Mouse (Mus musculus) lung, postnatal 10 days (tissue): ENCODE results near the gene Fbxl13.
A peak's percentile ranks its signal among the peaks of the same experiment; 100 is the strongest.
"Not testable (repeated sequence)": the region's sequence is repeated elsewhere in the genome, so short reads cannot be mapped to it uniquely, and the experiment has no call there.

Source experiments
- DNase-seq: peaks from one replicate; pipeline ENCODE4 v3.0.0; 2021

Gene Fbxl13

DNA sequence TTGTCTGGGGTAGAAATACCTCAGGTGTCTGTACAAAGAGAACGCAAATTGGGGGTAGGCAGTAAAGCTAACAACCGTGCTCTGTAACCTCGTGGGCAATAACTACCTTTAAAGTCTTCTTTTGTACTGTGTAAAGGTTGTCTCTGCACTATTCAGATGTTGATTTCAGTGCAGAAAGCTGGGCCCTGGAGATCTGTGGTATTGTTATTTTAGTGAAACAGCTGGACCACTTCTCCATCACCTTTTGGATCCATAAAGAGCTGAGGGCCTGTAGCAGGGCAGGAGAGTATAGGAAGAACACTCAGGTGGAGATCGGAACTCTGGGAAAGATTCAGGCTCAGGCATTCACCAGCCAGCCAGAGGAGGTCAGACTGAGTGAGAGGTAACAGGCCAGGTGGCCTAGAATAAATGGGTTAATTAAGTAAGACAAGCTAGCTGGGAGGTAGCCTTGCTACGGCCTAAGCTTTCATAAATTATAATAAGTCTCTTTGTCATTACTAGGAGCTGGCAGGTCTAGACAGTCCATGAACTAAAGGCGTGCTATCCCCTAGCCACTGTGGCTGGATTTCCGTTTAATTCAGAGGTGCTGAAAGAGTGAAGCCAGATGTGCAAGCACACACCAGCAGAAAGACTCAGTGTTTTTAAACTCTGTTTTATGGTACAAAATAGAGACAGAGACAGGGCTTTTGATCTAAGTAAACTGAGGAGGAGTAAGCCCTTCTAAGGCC lies 6.6 kb upstream of the Fbxl13 start:
- DNase-seq = no peak

DNA sequence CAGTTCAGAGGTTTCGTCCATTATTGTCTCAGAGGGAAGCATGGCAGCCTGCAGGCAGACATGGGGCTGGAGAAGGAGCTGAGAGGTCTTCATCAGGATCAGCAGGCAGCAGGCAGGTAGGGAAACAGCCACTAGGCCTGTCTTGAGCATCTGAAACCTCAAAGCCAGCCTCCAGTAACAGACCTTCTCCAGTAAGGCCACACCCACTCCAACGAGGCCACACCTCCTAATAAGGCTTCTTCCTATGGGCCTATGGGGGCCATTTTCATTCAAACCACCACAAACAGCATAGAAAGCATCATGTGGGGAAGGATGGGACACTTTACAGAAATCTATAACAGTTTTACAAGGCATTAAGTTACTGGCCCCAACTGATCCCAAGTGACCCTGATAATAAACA lies 5.3 kb upstream of the Fbxl13 start:
- DNase-seq = no peak

DNA sequence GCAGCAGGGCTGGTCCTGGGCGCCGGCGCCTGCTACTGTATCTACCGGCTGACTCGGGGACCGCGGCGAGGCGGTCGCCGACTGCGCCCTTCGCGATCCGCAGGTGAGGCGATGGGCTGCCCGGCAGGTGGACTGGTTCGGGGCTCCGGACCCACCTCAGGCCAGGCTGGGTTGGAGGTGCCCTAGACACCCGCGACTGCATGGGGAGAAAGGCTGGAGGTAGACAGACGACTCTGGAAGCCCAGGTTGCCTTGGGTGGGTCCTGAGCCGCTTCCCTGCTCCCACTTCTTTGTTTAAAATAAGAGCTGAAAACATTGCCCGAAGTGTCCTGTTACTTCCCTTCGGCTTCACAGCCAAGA lies 678 bp upstream of the Fbxl13 start:
- no peak for DNase-seq

DNA sequence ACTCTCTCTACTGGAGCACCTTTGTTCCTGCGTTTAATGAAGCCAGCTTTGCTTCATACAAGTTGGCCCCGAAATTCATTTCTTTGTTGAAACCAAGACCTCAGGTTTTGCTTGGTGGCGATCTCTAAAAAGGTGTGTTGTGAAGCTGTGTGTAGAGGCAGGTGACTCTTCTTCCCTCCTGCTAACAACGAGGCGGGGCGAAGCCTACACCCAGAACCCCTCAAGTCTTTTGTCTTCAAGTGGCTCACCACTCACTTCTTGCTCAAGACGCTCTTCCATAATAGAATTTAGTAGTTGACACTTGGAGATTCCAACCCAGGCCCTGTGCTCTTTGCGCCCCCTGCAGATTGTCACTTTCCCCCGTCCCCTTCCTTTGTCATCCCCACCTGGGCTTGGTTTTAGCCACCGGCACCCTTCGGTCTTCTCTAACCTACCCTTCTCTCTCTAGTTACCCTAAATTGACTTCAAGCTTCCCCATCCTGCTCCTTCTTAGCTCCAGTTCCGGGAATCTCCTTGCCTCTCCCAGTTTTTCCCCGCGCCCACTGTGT lies 469 bp downstream of the Fbxl13 start:
- DNase-seq = no peak

DNA sequence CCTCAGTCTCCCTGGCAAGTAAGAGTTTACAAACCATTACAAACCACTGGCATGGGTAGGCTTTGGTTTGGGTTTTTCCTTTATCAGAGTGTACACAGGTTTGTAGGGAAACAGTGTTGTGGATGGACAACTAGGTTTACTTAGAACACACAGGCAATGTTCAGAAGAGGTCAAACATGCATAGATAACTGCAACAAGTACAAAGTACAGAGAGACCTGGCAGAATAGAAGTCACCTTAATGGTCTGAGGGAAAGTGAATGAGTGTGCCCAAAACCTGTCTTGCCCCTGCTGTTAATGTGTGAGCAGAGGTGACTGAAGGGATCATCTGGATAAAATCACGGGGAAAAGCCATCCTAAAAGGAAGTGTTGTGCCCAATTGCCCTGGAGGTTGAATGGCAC lies 1.8 kb downstream of the Fbxl13 start:
- no peak for DNase-seq

DNA sequence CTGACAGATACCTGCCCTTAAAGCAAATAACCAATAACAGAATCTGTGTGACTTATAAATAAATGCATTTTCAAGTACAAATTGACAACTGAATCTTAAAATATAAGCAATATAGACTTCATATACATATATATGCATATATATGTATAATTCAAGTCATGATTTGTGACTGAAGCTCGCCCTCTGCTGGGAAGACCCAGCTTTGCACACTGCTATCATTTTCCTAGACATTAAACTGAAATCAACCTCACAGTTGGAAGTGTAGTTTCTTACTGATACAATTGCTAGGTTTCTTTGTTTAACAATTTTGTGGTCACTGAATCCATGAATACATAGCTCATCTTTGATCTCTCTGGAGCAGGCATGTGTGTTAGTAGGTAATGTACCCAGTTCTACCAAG lies 4.5 kb downstream of the Fbxl13 start:
- DNase-seq = peak; percentile 41

DNA sequence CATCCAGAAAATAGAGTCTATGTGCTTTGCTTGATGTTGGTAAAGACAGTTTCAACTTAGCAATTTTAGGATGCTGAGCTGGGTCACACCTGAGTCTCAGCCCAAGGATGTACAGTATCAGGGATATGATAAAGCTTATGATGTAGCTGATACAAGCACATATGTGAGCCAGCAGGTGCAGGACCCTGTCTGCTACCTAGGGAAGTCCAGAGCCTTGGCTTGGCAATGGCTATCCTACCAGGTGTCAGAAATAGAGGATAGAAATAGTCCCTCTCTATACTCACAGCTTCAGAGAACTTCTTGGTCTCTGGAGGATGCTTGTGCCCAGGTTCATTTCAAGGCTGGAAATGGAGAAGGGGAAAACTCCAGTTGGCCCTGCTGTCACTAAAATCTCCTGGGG lies 19.5 kb downstream of the Fbxl13 start:
- no peak for DNase-seq

DNA sequence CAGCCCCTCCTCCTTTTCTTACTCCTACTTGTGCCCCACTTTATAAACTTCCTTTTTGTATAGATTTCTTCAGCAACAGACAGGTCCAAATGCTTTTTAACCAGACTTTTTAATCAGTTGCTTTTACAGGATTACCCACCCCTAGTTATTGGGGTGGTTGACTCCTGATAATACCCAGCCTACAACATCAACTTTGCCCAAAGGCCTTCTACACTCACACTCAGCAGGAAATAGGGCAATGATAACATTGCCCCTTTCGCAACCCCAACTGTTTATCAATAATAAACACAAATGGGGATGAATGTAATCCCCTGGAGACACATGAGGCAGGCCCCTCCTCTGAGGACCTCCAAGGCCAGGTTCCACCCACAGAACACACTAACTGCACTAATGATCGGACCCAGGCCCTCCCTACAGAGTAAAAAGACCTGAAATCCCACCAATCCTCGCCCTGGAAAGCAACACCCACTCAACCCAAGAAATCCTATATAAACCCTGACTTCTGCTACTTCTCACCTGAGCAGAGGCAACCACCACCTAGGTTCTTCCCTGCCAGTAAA lies 28.9 kb downstream of the Fbxl13 start:
- DNase-seq = no peak

DNA sequence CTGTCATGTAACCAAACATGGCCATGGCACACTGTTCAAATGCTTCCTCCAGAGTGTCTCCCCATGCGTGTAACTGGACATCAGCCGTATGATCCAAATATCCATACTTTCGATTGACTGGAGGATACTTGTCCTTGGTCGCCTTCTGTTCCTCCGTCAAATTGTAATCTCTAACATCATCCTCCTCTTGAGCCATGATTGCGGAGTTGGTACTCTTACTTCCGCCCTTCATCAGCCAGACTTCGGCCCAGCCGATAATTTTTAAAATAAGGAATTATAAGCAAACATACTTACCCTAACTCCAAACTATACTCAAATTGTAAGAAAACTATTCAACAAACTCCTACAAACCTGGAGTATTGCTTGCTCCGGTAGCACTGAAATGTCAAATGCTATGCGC lies 31.1 kb downstream of the Fbxl13 start:
- DNase-seq = not testable (repeated sequence)

DNA sequence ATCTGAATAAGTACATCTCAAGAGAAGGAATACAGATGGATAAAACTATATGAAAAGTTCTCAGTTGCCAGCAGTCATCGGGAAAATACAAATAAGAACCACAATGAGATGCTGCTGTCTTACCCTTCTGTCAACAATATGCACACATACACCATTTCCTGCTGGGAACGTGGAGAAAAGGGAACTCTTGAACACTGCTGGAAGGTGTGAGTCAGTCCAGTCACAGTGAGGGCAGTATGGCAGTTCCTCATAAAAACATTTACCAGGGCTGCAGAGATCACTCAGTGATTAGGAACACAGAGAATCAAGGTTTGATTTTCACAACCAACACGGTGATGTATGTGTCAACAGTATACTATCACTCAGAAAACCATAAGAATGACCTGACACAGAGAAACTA lies 34.4 kb downstream of the Fbxl13 start:
- DNase-seq = no peak

DNA sequence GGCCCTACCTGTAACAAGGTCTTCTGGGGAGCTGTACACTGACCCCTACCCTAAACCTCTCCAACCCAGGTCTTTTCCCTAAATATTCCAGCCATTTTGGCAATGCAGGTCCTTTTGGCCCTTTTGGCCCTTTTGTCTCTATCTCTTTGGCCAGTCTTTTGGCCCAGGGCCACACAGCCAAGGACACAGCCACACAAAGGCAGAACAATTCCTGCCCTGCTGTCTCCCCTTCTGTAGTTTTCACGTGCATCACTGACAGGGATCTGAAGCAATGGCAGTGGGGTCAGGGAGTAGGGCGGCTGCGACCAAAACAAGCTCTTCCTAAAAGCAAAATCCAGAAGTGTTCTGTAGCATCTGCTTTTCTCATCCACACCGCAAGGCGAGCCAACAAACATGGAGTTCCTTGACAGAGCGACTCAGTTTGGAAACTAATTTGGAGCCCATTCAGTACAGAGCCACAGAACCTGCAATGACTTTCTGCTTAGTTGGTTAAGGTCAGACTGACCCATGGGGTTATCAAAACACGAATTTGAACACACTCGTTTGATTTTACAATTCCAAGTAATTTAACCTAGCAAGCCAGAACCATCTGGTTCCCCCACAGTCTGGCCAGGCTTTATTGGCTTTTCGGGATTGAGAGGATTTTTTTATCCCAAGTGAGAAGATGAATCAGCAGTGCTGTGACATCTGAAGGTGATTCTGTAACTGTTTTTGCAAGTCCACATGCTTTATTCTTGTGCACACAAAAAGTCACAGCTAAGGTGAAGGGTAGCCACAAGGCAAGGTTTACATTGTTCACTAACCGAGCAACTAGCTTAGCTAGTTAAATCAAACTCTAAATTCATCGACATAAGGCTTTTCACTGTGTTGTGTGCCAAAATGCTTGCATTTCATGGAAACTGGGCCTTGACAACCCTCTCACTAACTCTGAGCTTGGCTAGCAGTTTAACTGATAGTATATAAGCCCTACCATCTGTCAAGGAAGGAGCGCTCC lies 36.8 kb downstream of the Fbxl13 start:
- no peak for DNase-seq

DNA sequence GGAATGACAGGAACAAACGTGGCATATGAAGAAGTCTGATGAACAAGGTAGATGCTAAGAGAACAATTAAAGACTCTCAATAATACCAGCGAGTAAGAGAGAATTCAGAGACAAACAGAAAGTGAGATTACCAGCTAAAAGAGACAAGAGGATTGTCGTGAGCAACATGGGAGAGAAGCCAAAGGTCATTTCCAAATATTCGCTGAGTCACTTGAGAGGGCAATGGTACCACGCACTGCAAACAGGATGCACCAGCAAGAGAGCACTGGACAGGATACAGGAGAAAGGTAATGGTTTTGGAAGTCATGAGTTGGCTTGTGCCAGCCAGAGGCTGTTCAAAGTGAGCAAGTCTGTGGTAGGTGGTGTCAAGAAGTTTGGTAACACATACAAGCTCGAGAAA lies 39.5 kb downstream of the Fbxl13 start:
- no peak for DNase-seq

DNA sequence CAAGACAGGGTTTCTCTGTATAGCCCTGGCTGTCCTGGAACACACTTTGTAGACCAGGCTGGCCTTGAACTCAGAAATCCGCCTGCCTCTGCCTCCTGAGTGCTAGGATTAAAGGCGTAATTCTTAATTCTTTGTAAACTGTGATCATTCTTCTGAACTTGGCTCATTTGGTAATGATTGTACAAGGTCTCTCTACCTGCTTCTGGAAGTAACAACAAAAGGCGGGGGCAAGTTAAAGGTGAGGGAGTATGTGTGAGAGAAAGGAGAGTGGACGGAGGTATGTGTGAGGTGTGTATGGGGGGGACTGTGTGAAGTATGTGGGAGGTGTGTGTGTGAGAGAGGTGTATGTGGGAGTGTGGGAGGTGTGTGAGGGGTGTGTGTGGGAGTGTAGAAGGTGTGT lies 45.5 kb downstream of the Fbxl13 start:
- DNase-seq = no peak

DNA sequence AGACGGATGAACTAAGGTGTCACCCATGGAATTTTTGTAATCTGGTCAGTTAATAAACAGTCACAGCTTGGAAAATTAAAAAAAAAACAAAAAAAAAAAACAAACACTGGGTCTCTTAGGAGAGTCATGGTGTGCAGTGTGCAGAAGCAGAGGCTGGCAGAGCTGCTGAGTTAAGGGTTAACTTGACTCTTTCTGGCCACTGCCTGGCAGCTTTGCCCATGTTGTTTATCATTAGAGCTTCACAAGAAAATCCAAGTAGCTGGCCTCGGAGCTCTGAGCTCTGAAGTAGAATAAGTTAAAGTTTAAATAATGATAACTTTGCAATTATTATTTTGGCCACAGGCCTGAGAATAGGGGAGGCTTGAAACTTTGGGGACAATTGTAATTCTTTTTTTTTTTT lies 45.9 kb downstream of the Fbxl13 start:
- DNase-seq = not testable (repeated sequence)

DNA sequence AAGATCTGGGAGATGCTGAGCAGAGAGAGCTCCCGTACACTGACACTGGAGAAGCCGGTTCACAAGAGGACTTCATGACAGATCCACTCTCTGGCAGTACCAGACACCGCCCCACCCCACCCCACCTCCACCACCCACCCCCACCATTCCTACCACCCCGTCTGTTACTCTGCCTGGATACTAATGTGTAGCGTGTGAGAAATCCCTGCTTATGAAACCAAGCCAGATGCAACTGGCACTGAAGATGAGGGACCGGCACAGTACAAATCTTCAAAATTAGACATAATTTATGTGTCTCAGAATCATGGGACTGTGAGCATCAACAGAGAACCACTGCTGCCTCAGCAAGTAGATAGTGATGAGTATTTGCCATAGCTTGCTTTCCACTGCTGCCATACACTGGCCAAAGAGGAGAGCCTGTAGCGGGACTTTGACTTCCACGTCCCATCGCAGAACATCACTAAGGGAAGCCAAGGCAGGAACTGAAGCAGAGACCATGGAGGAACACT lies 52.2 kb downstream of the Fbxl13 start:
- DNase-seq = no peak

DNA sequence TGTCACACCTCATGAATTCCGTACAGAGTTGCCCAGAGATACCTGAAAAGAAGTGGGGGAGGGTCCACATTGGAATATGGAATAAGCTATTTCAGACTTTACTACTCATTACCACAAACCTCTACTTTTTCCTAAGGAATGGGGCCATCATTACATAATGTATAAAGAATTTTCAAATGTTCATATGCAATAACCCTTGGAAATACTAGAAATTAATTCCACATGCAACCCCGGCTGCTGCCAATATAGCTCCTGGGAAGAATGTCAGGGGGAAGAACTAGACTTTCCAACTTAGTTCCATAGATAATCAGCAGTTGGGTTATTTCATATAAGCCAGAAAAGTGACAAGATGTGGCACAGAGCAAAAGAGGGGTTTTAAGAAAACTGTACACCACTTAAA lies 53.3 kb downstream of the Fbxl13 start:
- DNase-seq = no peak

DNA sequence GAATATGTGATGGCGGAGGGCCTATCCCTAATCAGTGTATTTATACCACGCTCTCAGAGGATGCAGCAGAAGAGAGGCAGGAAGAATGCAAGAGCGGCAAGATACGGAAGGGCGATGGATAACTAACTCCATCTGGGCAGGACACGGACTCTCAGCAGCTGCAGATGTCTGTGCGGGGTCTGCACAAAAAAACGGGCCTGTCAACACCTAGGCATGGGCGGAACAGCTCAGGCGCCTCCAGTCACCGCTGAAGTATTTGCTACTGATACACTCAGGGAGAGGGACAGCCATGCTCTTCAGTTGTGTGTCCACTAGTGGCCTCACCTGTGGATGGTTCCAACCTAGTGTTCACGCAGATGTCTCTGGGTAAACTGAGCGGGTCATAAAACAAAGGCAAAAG lies 57.2 kb downstream of the Fbxl13 start:
- DNase-seq = no peak

DNA sequence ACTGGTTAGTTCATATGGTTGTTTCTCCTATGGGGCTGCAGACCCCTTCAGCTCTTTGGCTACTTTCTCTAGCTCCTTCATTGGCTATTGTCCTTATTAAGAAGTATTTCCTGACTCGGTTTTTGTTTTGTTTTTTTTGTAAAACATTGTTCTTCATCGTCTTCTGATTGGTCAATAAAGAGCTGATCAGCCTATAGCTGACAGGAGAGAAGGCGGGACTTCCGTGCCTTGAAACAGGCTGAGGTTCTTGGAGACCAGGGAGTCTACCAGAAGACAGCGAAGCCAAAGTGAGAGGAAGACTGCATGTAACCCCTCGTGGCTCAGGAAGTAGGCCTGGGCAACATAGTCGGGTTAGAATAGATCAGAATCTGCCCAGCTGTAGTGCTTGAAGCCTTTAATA lies 57.8 kb downstream of the Fbxl13 start:
- no peak for DNase-seq

DNA sequence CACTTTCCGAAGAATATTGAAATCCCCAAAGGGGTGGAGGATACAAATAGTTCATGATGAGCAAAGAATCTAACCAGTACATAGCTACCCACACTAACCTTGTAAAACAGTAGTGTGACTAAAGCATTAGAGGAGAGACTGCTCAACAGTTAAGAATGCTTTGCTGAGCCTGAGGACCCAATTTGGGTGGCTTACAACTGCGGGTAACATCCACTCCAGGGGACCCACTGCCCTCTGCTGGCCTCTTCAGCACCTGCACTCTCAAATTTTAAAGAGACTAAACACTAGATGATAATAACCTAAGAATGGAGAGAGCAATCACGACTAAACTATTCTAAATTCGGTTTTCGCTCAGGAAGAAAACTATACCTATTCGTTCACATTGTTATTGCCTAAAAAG lies 58.7 kb downstream of the Fbxl13 start:
- DNase-seq = peak; percentile 67

DNA sequence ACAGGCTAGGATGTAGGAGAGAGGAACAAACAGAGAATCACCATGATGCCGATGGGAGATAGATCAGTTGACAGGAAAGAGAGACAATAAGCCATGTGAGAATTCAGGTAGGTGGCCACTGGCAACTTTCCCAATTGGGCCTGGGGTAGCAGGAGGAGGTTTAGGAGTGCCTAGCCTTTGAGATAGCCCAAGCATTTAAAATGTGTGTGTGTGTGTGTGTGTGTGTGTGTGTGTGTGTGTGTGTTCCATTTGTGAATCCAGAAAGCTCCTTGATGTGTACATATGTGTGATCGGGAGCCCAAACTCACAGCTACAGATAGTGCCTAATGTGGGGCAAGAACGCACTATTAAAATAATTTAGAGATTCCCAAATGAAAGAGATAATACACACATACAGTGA lies 67.3 kb downstream of the Fbxl13 start:
- DNase-seq = no peak

DNA sequence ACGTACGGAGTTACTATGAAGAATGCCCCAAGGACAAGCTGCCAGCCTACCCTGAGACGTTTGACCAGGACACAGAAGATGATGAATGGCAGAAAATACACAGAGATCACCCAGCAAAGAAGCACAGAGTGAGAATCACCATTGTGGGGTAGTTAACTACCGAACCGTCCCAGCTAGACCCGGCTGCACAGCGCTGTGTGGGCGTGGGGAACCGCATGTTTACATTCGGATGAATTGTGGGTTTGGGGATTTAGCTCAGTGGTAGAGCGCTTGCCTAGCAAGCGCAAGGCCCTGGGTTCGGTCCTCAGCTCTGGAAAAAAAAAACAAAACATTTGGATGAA lies 70.3 kb downstream of the Fbxl13 start:
- DNase-seq = no peak

DNA sequence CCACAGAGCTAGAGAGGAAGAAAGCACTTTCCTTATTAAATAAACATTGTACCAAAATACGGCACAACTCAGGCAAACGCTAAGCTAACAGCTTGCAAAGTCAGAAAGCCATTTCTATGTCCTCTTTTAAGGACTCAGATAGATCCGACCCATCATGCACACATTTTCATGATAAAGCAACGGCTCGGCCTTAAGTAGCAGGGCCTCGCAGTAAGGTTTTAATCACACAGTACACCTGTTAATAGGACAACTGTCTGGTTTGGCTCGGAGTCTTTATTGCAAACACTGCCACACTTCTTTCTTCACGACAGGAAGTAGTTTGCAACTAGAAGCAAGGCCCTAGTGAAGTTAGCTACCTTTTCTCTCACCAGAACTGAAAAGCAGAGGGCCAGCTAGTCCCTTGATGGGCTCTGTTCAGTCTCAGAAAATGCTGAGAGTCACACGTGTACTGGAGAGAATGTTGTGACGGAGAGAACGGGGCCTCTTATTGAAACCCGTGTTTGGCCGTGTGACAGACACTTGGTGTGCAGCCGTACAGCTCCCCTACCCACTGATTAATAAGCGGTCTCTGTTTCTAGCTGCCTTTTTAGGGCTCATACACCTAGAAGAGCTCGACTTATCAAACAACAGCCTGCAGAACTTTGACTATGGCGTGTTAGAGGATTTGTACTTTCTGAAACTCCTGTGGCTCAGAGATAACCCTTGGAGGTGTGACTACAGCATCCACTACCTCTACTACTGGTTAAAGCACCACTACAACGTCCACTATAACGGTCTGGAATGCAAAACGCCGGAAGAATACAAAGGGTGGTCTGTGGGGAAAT lies 70.8 kb downstream of the Fbxl13 start:
- no peak for DNase-seq
